Mouse (Mus musculus) forebrain, embryonic 13.5 days (tissue): ENCODE results near the gene Zfand5. TPM values are rescaled to one million over a fixed set of nuclear protein-coding genes. Genes with fewer than 3 reads are reported as not detected.
A peak's percentile ranks its signal among the peaks of the same experiment; 100 is the strongest.
"Not testable (repeated sequence)": the region's sequence is repeated elsewhere in the genome, so short reads cannot be mapped to it uniquely, and the experiment has no call there.

Experiments
- ATAC-seq: fragments of 200-750 bp; cut with Nextera tagmentation; 2 replicates; pipeline ENCODE4 v1.8.0; 2017
- H3K27ac ChIP-seq: fragments of 300-500 bp; sonication (generic); 2 replicates; pipeline ENCODE4 v1.5.1; 2015; ENCODE audit warnings: inconsistent platforms, mild to moderate bottlenecking, moderate library complexity
- H3K27me3 ChIP-seq: fragments of 300-500 bp; sonication (generic); 2 replicates; pipeline ENCODE4 v1.6.1; 2015; ENCODE audit warnings: mild to moderate bottlenecking, inconsistent platforms
- H3K36me3 ChIP-seq: fragments of 300-500 bp; sonication (generic); 2 replicates; pipeline ENCODE4 v1.6.1; 2015; ENCODE audit warnings: mild to moderate bottlenecking, inconsistent platforms; ENCODE audit not compliant: poor library complexity, severe bottlenecking
- H3K4me1 ChIP-seq: fragments of 300-500 bp; sonication (generic); 2 replicates; pipeline ENCODE4 v1.6.1; 2015; ENCODE audit warnings: inconsistent platforms
- H3K4me2 ChIP-seq: fragments of 300-500 bp; sonication (generic); 2 replicates; pipeline ENCODE4 v1.6.1; 2015; ENCODE audit warnings: inconsistent platforms, mild to moderate bottlenecking, moderate library complexity
- H3K4me3 ChIP-seq: fragments of 300-500 bp; sonication (generic); 2 replicates; pipeline ENCODE4 v1.5.1; 2015; ENCODE audit warnings: mild to moderate bottlenecking, inconsistent platforms
- H3K9ac ChIP-seq: fragments of 300-500 bp; sonication (generic); 2 replicates; pipeline ENCODE4 v1.6.1; 2015; ENCODE audit warnings: mild to moderate bottlenecking, inconsistent platforms
- H3K9me3 ChIP-seq: fragments of 300-500 bp; sonication (generic); replicated peaks from 2 replicates; pipeline ENCODE4 v1.6.1; 2016; ENCODE audit warnings: inconsistent platforms
- WGBS: fragments of 180-500 bp; shearing (Covaris S2); methylation state at CpG from one replicate; pipeline ENCODE4 v1.1.7; 2015; 5-methylcytosine and 5-hydroxymethylcytosine counted together
- polyA plus RNA-seq: library from polyadenylated mRNA; unstranded; fragments of >200 nt; fragmentation: Nextera tagmentation; extraction: Ambion mirVana; gene quantifications from 2 replicates; pipeline ENCODE4 v1.2.1, GENCODE M21; 2015

Zfand5 gene
- polyA plus RNA-seq, 1 experiment from 2014 or later, result 125 TPM

DNA sequence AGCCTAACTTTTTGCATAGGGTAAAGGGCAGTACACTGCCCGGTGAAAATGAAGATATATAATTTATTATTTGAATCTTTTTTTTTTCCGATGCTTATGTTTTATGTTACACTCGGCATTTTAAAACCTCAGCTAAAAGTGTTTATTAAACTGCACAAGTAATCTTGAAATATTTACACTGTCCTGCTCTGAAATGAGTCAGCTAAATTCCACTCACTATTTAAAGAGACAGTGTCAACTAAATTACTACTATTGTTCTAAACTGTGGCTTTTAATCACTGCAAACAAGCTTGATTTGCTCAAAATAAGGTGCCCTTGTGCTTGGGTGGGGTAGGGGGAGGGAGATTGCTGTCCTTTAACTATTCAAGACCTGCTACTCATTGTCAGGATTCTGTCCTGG lies 2.6 kb downstream of the Zfand5 start:
- no peaks in the 10 kb centered on the region for H3K27me3 ChIP-seq
- H3K36me3 ChIP-seq, result peaks cover 20% of the 10 kb centered on the region
- peak overlapping the region; percentile 72 for H3K4me2 ChIP-seq
- 36% methylated on average over 3 of the region's 3 CpGs for WGBS
- peak overlapping the region; percentile 70 for H3K9ac ChIP-seq
- no peak overlapping the region for H3K27ac ChIP-seq
- H3K9me3 ChIP-seq, result no peaks in the 10 kb centered on the region
- peaks cover 38% of the 10 kb centered on the region for H3K4me1 ChIP-seq
- ATAC-seq, result no peak
- H3K4me3 ChIP-seq, result peak overlapping the region; percentile 95

DNA sequence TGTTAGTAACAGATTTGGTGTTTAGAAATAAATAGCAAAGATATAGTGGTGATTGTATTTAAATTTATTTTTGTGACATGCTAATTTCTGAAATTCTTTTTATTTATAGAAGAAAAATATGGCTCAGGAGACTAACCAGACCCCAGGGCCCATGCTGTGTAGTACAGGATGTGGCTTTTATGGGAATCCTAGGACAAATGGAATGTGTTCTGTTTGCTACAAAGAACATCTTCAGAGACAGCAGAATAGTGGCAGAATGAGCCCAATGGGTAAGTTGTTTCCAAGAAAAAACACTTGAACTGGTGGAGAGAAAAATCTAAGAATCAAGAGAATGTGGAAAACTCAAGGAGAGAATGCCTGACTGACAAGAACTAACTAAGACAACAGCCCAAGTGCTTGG lies 4.2 kb downstream of the Zfand5 start:
- Histone ChIP-seq H3K4me3 (no peak overlapping the region), H3K9me3 (no peaks in the 10 kb centered on the region), H3K27ac (no peak overlapping the region), H3K36me3 (peaks cover 36% of the 10 kb centered on the region), H3K27me3 (no peaks in the 10 kb centered on the region), H3K4me2 (no peak overlapping the region), H3K9ac (no peak overlapping the region), H3K4me1 (peaks cover 32% of the 10 kb centered on the region)
- no peak for ATAC-seq

- no peak for ATAC-seq
- Histone ChIP-seq H3K4me3 (no peak overlapping the region), H3K4me2 (no peak overlapping the region), H3K27me3 (no peaks in the 10 kb centered on the region), H3K9ac (no peak overlapping the region), H3K27ac (no peak overlapping the region), H3K4me1 (no peaks in the 10 kb centered on the region), H3K9me3 (0 out of 2 replicates have a peak, but pooled peaks cover 4% of the 10 kb centered on the region), H3K36me3 (peaks cover 44% of the 10 kb centered on the region)
- 80% methylated on average over 3 of the region's 3 CpGs for WGBS
Measured at GRCm38 (mm10) chr19:21286421-21287097, 14.5 kb downstream of the Zfand5 start.

- no peaks in the 10 kb centered on the region for H3K36me3 ChIP-seq
- 96% methylated on average over 4 of the region's 4 CpGs for WGBS
- H3K4me2 ChIP-seq, result no peak overlapping the region
- H3K4me3 ChIP-seq, result no peak overlapping the region
- no peaks in the 10 kb centered on the region for H3K27me3 ChIP-seq
- H3K4me1 ChIP-seq, result no peaks in the 10 kb centered on the region
- no peak for ATAC-seq
- H3K9me3 ChIP-seq, result no peaks in the 10 kb centered on the region
- H3K9ac ChIP-seq, result no peak overlapping the region
- no peak overlapping the region for H3K27ac ChIP-seq
Measured at GRCm38 (mm10) chr19:21297411-21297810, 25.3 kb downstream of the Zfand5 start.

- no peak overlapping the region for H3K4me3 ChIP-seq
- WGBS, result 56% methylated on average over 3 of the region's 3 CpGs
- H3K9me3 ChIP-seq, result no peaks in the 10 kb centered on the region
Measured at GRCm38 (mm10) chr19:21301787-21302186, 29.7 kb downstream of the Zfand5 start.

GRCm38 (mm10) chr19:21307755-21308154 lies 35.7 kb downstream of the Zfand5 start:
- H3K4me3 ChIP-seq, result no peak overlapping the region
- no peak overlapping the region for H3K9ac ChIP-seq
- H3K9me3 ChIP-seq, result no peaks in the 10 kb centered on the region
- H3K27me3 ChIP-seq, result no peaks in the 10 kb centered on the region
- no peak for ATAC-seq
- no peak overlapping the region for H3K27ac ChIP-seq
- no peaks in the 10 kb centered on the region for H3K4me1 ChIP-seq
- no peak overlapping the region for H3K4me2 ChIP-seq
- 95% methylated on average over 3 of the region's 3 CpGs for WGBS
- H3K36me3 ChIP-seq, result no peaks in the 10 kb centered on the region

More at GRCm38 (mm10) chr19:21301787-21302186, 29.7 kb downstream of the Zfand5 start:
- Histone ChIP-seq H3K27ac (no peak overlapping the region), H3K27me3 (no peaks in the 10 kb centered on the region), H3K4me2 (no peak overlapping the region), H3K9ac (no peak overlapping the region), H3K36me3 (no peaks in the 10 kb centered on the region), H3K4me1 (no peaks in the 10 kb centered on the region)
- no peak for ATAC-seq

GRCm38 (mm10) chr19:21310364-21310763 lies 38.3 kb downstream of the Zfand5 start:
- H3K9me3 ChIP-seq, H3K27ac ChIP-seq, ATAC-seq, H3K36me3 ChIP-seq, H3K4me3 ChIP-seq, H3K27me3 ChIP-seq, H3K4me1 ChIP-seq, H3K9ac ChIP-seq, H3K4me2 ChIP-seq: not testable (repeated sequence)
- 91% methylated on average over 5 of the region's 5 CpGs for WGBS

DNA sequence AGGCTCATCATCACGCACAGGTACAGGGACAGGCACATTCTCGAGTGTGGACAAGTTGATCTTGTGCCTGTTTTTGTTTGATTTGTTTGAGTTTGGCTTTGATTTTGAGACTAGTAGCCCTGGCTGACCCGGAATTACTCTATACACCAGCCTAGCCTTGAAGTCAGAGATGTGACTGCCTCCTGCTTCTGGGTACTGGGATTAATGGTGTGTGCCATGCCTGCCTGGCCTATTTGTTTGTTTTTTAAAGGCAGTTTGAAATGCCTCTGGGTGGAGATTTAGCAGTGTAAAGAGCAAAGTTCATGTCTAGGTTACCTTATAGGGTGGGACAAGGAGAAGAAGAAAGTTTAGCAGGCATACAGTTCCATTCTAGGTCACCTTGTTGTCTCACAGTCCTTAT lies 43.6 kb downstream of the Zfand5 start:
- H3K9ac ChIP-seq, result no peak overlapping the region
- no peak for ATAC-seq
- no peak overlapping the region for H3K27ac ChIP-seq
- H3K27me3 ChIP-seq, result no peaks in the 10 kb centered on the region
- no peaks in the 10 kb centered on the region for H3K36me3 ChIP-seq
- no peak overlapping the region for H3K4me2 ChIP-seq
- WGBS, result 87% methylated on average over 3 of the region's 3 CpGs
- H3K9me3 ChIP-seq, result no peaks in the 10 kb centered on the region
- H3K4me1 ChIP-seq, result no peaks in the 10 kb centered on the region
- H3K4me3 ChIP-seq, result no peak overlapping the region

- Histone ChIP-seq H3K9me3 (no peaks in the 10 kb centered on the region), H3K36me3 (no peaks in the 10 kb centered on the region), H3K4me1 (no peaks in the 10 kb centered on the region), H3K27ac (no peak overlapping the region), H3K4me2 (no peak overlapping the region), H3K9ac (no peak overlapping the region), H3K27me3 (no peaks in the 10 kb centered on the region), H3K4me3 (no peak overlapping the region)
- WGBS, result 89% methylated on average over 1 of the region's 1 CpGs
- no peak for ATAC-seq
Measured at GRCm38 (mm10) chr19:21319618-21320017, 47.5 kb downstream of the Zfand5 start.

DNA sequence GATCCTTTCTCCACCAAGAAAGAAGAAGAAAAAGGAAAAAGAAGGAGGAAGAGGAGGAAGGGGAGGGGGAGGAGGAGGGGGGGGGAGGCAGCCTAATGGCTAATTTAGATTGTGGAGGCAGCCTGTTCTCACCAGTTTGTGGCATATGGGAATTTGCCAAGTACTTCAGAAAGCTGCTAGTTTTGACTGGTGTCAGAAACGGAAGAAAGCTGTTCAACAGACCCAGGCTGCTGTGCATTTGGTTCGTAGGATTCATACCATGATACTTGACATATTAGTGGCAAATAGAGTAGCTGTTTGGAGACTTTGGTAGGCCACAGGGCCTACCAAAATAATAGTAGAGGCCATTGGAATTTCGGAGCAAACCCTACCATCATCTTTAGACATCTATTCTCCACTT lies 53.3 kb downstream of the Zfand5 start:
- Histone ChIP-seq H3K9me3 (no peaks in the 10 kb centered on the region; the same call in 1 of the 2 replicates), H3K27me3 (no peaks in the 10 kb centered on the region), H3K4me3 (no peak overlapping the region), H3K4me1 (peaks cover 4% of the 10 kb centered on the region; the same call in 1 of the 2 replicates), H3K36me3 (no peaks in the 10 kb centered on the region), H3K27ac (no peak overlapping the region), H3K4me2 (no peak overlapping the region), H3K9ac (no peak overlapping the region)
- WGBS, result 83% methylated on average over 3 of the region's 3 CpGs
- no peak for ATAC-seq

GRCm38 (mm10) chr19:21328951-21329350 lies 56.9 kb downstream of the Zfand5 start:
- no peak overlapping the region for H3K4me3 ChIP-seq
- no peak for ATAC-seq
- no peaks in the 10 kb centered on the region for H3K36me3 ChIP-seq
- no peaks in the 10 kb centered on the region; the same call in 1 of the 2 replicates for H3K9me3 ChIP-seq
- 83% methylated on average over 9 of the region's 9 CpGs for WGBS
- H3K4me2 ChIP-seq, result no peak overlapping the region
- H3K27ac ChIP-seq, result no peak overlapping the region
- H3K4me1 ChIP-seq, result peaks cover 9% of the 10 kb centered on the region; the same call in 1 of the 2 replicates
- H3K27me3 ChIP-seq, result no peaks in the 10 kb centered on the region
- H3K9ac ChIP-seq, result no peak overlapping the region

GRCm38 (mm10) chr19:21329770-21330169 lies 57.7 kb downstream of the Zfand5 start:
- Histone ChIP-seq H3K36me3 (no peaks in the 10 kb centered on the region), H3K4me1 (peaks cover 9% of the 10 kb centered on the region; the same call in 1 of the 2 replicates), H3K9ac (no peak overlapping the region), H3K27ac (no peak overlapping the region), H3K4me2 (no peak overlapping the region), H3K27me3 (no peaks in the 10 kb centered on the region), H3K4me3 (no peak overlapping the region), H3K9me3 (no peaks in the 10 kb centered on the region; the same call in 1 of the 2 replicates)
- WGBS, result 61% methylated on average over 5 of the region's 5 CpGs
- ATAC-seq, result no peak
